Mouse (Mus musculus) cerebral cortex, adult 2 months (tissue): ENCODE data around the gene Cfap43.

Source experiments
- whole genome bisulfite sequencing: fragments of 180-500 bp; shearing (Covaris S2); methylation state at CpG from one replicate; pipeline ENCODE4 v1.1.7; 2018; 5-methylcytosine and 5-hydroxymethylcytosine counted together

The Cfap43 gene

GRCm38 (mm10) chr19:47795009-47795728, 123.9 kb downstream of the Cfap43 start:
- 42% methylated on average over 15 of the region's 15 CpGs for WGBS

- 55% methylated on average over 5 of the region's 5 CpGs for WGBS
Observed at GRCm38 (mm10) chr19:47794331-47794730, 124.8 kb downstream of the Cfap43 start.

- 78% methylated on average over 11 of the region's 11 CpGs for WGBS
Observed at GRCm38 (mm10) chr19:47790316-47791020, 128.6 kb downstream of the Cfap43 start.

GRCm38 (mm10) chr19:47783898-47784297, 135.2 kb downstream of the Cfap43 start:
- WGBS = 90% methylated on average over 6 of the region's 6 CpGs

GRCm38 (mm10) chr19:47780972-47781371, 138.1 kb downstream of the Cfap43 start:
- 77% methylated on average over 11 of the region's 11 CpGs for WGBS

GRCm38 (mm10) chr19:47780145-47780544, 138.9 kb downstream of the Cfap43 start:
- WGBS = 50% methylated on average over 7 of the region's 7 CpGs

GRCm38 (mm10) chr19:47777847-47778246, 141.2 kb downstream of the Cfap43 start:
- WGBS = 48% methylated on average over 6 of the region's 6 CpGs

- WGBS = 80% methylated on average over 19 of the region's 19 CpGs
Observed at GRCm38 (mm10) chr19:47755625-47756024, 163.5 kb downstream of the Cfap43 start.

- 67% methylated on average over 9 of the region's 9 CpGs for WGBS
Observed at GRCm38 (mm10) chr19:47754931-47755330, 164.2 kb downstream of the Cfap43 start.

GRCm38 (mm10) chr19:47753921-47754320, 165.2 kb downstream of the Cfap43 start:
- WGBS = 94% methylated on average over 4 of the region's 4 CpGs

GRCm38 (mm10) chr19:47752456-47752855, 166.6 kb downstream of the Cfap43 start:
- 94% methylated on average over 9 of the region's 9 CpGs for WGBS

- WGBS = 55% methylated on average over 5 of the region's 5 CpGs
Observed at GRCm38 (mm10) chr19:47750391-47750790, 168.7 kb downstream of the Cfap43 start.

GRCm38 (mm10) chr19:47748950-47749349, 170.1 kb downstream of the Cfap43 start:
- 83% methylated on average over 2 of the region's 2 CpGs for WGBS

- WGBS = 47% methylated on average over 2 of the region's 2 CpGs
Observed at GRCm38 (mm10) chr19:47747072-47747471, 172.0 kb downstream of the Cfap43 start.

- 4% methylated on average over 13 of the region's 15 CpGs for WGBS
Observed at GRCm38 (mm10) chr19:47731931-47732330, 187.2 kb downstream of the Cfap43 start.

GRCm38 (mm10) chr19:47731071-47731881, 187.8 kb downstream of the Cfap43 start, which contains the start of gene Sfr1:
Gene Sfr1, plus strand, starts transcription at chr19:47731682.
- WGBS = 2% methylated on average over 71 of the region's 72 CpGs

- 1% methylated on average over 12 of the region's 12 CpGs for WGBS
Observed at GRCm38 (mm10) chr19:47730691-47731070, 188.4 kb downstream of the Cfap43 start.

GRCm38 (mm10) chr19:47725643-47726140, 193.4 kb downstream of the Cfap43 start:
- WGBS = 31% methylated on average over 7 of the region's 7 CpGs

- WGBS = 64% methylated on average over 4 of the region's 4 CpGs
Observed at GRCm38 (mm10) chr19:47724903-47725302, 194.2 kb downstream of the Cfap43 start.

GRCm38 (mm10) chr19:47722471-47722870, 196.6 kb downstream of the Cfap43 start:
- 88% methylated on average over 6 of the region's 6 CpGs for WGBS

- 86% methylated on average over 3 of the region's 3 CpGs for WGBS
Observed at GRCm38 (mm10) chr19:47719147-47719546, 199.9 kb downstream of the Cfap43 start.

- 57% methylated on average over 2 of the region's 2 CpGs for WGBS
Observed at GRCm38 (mm10) chr19:47716144-47716543, 202.9 kb downstream of the Cfap43 start.
